Mouse (Mus musculus) small intestine, adult 2 months (tissue): ENCODE measurements around the gene Ift80. TPM values are rescaled to one million over a fixed set of nuclear protein-coding genes. Genes with fewer than 3 reads are reported as not detected.

ENCODE experiments used
- H3K27ac ChIP-seq: fragments of 200-500 bp; 2 replicates; pipeline ENCODE4 v1.5.1; 2012; ENCODE audit warnings: low read depth, low read length, control low read depth, inconsistent platforms; ENCODE audit not compliant: insufficient read depth
- H3K27me3 ChIP-seq: fragments of 200-500 bp; 2 replicates; pipeline ENCODE4 v1.6.1; 2012; ENCODE audit warnings: mild to moderate bottlenecking, moderate library complexity, low read length, inconsistent platforms; ENCODE audit not compliant: control insufficient read depth, insufficient read depth
- H3K36me3 ChIP-seq: fragments of 200-500 bp; 2 replicates; pipeline ENCODE4 v1.6.1; 2012; ENCODE audit warnings: mild to moderate bottlenecking, low read length, control low read depth, inconsistent platforms; ENCODE audit not compliant: control insufficient read depth, insufficient read depth
- H3K4me1 ChIP-seq: fragments of 200-500 bp; 2 replicates; pipeline ENCODE4 v1.6.1; 2012; ENCODE audit warnings: low read length, inconsistent platforms, mixed read lengths; ENCODE audit not compliant: control insufficient read depth, insufficient read depth, insufficient read length
- H3K4me3 ChIP-seq: fragments of 200-500 bp; 2 replicates; pipeline ENCODE4 v1.5.1; 2012; ENCODE audit warnings: low read depth, mild to moderate bottlenecking, control low read depth, inconsistent platforms, low read length, moderate library complexity
- CTCF ChIP-seq: fragments of 200-500 bp; IDR thresholded peaks from 2 replicates; pipeline ENCODE4 v1.5.1; 2012; ENCODE audit warnings: low read depth, mild to moderate bottlenecking, control low read depth, inconsistent platforms, low read length, moderate library complexity, mixed read lengths; ENCODE audit not compliant: insufficient replicate concordance, insufficient read length; ENCODE audit errors: extremely low read depth
- POLR2A ChIP-seq: fragments of 200-500 bp; IDR thresholded peaks from 2 replicates; pipeline ENCODE4 v1.6.1; 2012; ENCODE audit warnings: low read depth, mild to moderate bottlenecking, control low read depth, inconsistent platforms, low read length, moderate library complexity
- WGBS: fragments of 180-500 bp; shearing (Covaris S2); methylation state at CpG from one replicate; pipeline ENCODE4 v1.1.7; 2018; 5-methylcytosine and 5-hydroxymethylcytosine counted together
- polyA plus RNA-seq: library from polyadenylated mRNA; depleted of rRNA; stranded (reverse); fragments of >200 nt; gene quantifications from 2 replicates; pipeline ENCODE4 v1.2.3, GENCODE M21; 2012

Ift80 gene
- polyA plus RNA-seq, 1 experiment, result 0.22 TPM

- no peaks in the 10 kb centered on the region for H3K27me3 ChIP-seq
- no peak overlapping the region for H3K27ac ChIP-seq
- 87% methylated on average over 3 of the region's 3 CpGs for WGBS
- TF ChIP-seq POLR2A (no peak), CTCF (no peak)
- H3K4me1 ChIP-seq, result no peaks in the 10 kb centered on the region
- H3K4me3 ChIP-seq, result no peak overlapping the region
- 0 out of 2 replicates have a peak, but pooled peaks cover 1% of the 10 kb centered on the region for H3K36me3 ChIP-seq
Measured at GRCm38 (mm10) chr3:68969091-68969590, 35.2 kb downstream of the Ift80 start.

GRCm38 (mm10) chr3:68967404-68967803, 37.0 kb downstream of the Ift80 start:
- WGBS, result 28% methylated on average over 6 of the region's 6 CpGs
- H3K4me3 ChIP-seq, result no peak overlapping the region
- TF ChIP-seq CTCF, result no peak
- no peak for TF ChIP-seq POLR2A
- H3K36me3 ChIP-seq, result 0 out of 2 replicates have a peak, but pooled peaks cover 1% of the 10 kb centered on the region
- no peaks in the 10 kb centered on the region for H3K4me1 ChIP-seq
- H3K27me3 ChIP-seq, result no peaks in the 10 kb centered on the region
- no peak overlapping the region for H3K27ac ChIP-seq

GRCm38 (mm10) chr3:68966527-68967285, 37.7 kb downstream of the Ift80 start:
- H3K27ac ChIP-seq, result no peak overlapping the region
- TF ChIP-seq CTCF (no peak), POLR2A (no peak)
- H3K4me3 ChIP-seq, result no peak overlapping the region
- no peaks in the 10 kb centered on the region for H3K27me3 ChIP-seq
- 0 out of 2 replicates have a peak, but pooled peaks cover 1% of the 10 kb centered on the region for H3K36me3 ChIP-seq
- no peaks in the 10 kb centered on the region for H3K4me1 ChIP-seq
- WGBS, result 94% methylated on average over 6 of the region's 6 CpGs

GRCm38 (mm10) chr3:68964682-68965081, 39.7 kb downstream of the Ift80 start:
- 0 out of 2 replicates have a peak, but pooled peaks cover 1% of the 10 kb centered on the region for H3K36me3 ChIP-seq
- H3K4me3 ChIP-seq, result no peak overlapping the region
- peak; percentile 31; the same call in 1 of the 2 replicates for TF ChIP-seq CTCF
- no peak for TF ChIP-seq POLR2A
- H3K27ac ChIP-seq, result no peak overlapping the region
- no peaks in the 10 kb centered on the region for H3K27me3 ChIP-seq
- no peaks in the 10 kb centered on the region for H3K4me1 ChIP-seq

GRCm38 (mm10) chr3:68957413-68957812, 47.0 kb downstream of the Ift80 start:
- no peaks in the 10 kb centered on the region for H3K36me3 ChIP-seq
- no peaks in the 10 kb centered on the region for H3K4me1 ChIP-seq
- no peaks in the 10 kb centered on the region for H3K27me3 ChIP-seq
- no peak overlapping the region for H3K27ac ChIP-seq
- TF ChIP-seq CTCF (no peak), POLR2A (no peak)
- 89% methylated on average over 3 of the region's 3 CpGs for WGBS
- H3K4me3 ChIP-seq, result no peak overlapping the region

- 64% methylated on average over 4 of the region's 4 CpGs for WGBS
- TF ChIP-seq POLR2A (no peak), CTCF (no peak)
- no peaks in the 10 kb centered on the region for H3K36me3 ChIP-seq
- H3K4me3 ChIP-seq, result no peak overlapping the region
- H3K27ac ChIP-seq, result no peak overlapping the region
- no peaks in the 10 kb centered on the region for H3K27me3 ChIP-seq
- no peaks in the 10 kb centered on the region for H3K4me1 ChIP-seq
Measured at GRCm38 (mm10) chr3:68956454-68956853, 47.9 kb downstream of the Ift80 start.

- no peaks in the 10 kb centered on the region for H3K27me3 ChIP-seq
- 53% methylated on average over 6 of the region's 6 CpGs for WGBS
- H3K36me3 ChIP-seq, result no peaks in the 10 kb centered on the region
- H3K4me1 ChIP-seq, result no peaks in the 10 kb centered on the region
- H3K4me3 ChIP-seq, result no peak overlapping the region
- TF ChIP-seq CTCF (no peak), POLR2A (no peak)
- H3K27ac ChIP-seq, result no peak overlapping the region
Measured at GRCm38 (mm10) chr3:68954487-68954886, 49.9 kb downstream of the Ift80 start.
